Mouse (Mus musculus): Measurements from ENCODE around the gene Arhgap29.

DNA sequence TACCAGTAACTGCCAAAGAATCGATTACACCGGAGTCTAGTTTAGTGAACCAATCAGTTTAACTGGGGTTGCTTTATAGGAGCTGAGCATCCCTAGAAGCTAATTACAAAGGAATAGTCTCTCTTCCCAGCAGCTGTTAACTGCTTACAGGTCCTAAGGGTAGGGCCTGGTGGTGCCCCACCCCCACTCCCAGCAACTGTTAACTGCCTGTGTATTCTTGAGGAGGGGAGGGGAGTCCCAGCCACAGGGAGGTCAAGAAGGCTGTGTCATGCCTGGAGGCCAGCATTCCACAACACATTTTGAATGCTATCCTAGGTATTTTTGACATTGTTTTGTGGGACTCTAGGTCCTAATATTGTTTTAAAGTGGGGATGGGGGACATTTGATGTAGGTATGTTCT, 47.6 kb downstream of the Arhgap29 start:
- TF ChIP-seq CTCF (IDR thresholded peaks at IDR 0.05; ENCODE audit: low read depth, low read length) (no peak), GATA1 (IDR thresholded peaks at IDR 0.05; ENCODE audit: borderline replicate concordance, low read length) (no peak), TAL1 (conservative IDR thresholded peaks at IDR 0.05; ENCODE audit: low read depth, low read length) (no peak), POLR2AphosphoS5 (IDR thresholded peaks at IDR 0.05; ENCODE audit: insufficient replicate concordance, low read depth, low read length) (no peak), GATA2 (IDR thresholded peaks at IDR 0.05; ENCODE audit: borderline replicate concordance, low read depth, low read length) (no peak)

Measured in G1E (cell line).